Mouse (Mus musculus): ENCODE data around the gene Acads.
A peak's percentile ranks its signal among the peaks of the same experiment; 100 is the strongest.
"Not testable (repeated sequence)": the region's sequence is repeated elsewhere in the genome, so short reads cannot be mapped to it uniquely, and the experiment has no call there.

Gene Acads

DNA sequence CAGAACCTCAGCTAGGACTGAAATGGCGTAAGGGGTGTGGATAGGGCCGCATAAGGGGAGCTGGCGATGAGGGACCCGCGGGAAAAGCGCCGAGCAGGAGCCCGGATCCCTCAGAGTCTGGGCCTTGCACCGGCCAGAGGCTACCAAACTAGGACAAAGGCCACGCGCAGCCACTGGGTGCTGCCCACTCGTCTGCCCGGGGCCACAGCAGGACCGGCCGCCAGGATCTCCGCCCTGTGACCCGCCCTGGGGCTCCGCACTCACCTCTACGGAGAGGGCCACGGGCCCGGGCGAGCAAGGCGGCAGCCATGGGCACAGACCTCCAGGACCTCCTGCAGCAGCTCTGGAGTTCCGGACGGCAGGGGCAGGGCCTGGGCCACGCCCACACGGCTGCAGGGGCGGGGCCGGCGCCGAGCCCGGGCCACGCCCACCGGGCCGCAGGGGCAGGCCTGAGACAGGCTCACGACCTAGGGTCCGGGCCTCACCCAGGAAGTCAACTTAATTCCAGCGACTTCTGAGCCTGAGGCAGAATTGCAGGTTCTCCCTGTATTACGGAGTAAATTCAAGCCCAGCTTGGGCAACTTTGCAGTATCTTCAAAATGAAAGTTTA, at the start of gene Acads:
Gene Acads, minus strand, starts transcription at position 386 of the 610 bp plus-strand sequence.
- DNase-seq: peak; percentile 89

DNA sequence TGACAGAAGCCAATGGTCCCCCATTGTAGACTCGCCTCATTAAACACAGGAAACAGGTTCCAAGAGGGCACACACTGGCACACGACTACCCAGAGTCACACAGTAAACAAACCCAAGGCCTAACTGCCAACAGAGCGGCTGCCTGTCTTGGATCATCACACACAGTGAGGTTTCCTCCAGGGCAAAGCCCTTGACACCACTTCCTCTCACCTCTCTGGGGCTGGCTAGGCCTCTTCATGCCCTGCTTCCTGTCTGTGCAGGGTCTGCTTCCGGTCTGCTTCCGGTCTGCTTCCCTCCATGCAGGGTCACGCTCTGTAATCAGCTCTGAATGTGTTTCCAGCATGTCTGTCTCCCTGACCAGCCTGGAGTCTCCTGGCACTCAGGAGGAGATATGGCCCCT, 48.2 kb upstream of the Acads start:
- DNase-seq: peak; percentile 60

DNA sequence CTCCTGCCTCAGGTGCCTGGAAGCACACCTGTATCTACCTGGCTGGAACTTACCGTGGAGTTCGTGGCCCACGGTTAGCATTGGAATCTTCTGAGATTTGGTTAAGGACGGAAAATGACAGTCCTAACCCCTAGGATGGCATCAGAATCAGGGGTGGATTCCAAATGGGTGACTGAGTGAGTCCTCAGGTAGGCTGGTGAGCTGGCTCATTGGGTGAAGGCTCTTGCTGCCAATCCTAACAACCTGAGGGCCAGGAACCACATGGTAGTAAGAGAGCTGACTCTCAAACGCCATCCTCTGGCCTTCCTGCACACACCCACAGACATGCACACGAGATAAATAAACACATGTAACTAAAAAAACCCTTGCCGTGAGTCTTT, 47.7 kb upstream of the Acads start:
- no peak for DNase-seq

- peak; percentile 50 for DNase-seq
These were observed 47.0 kb upstream of the Acads start for GRCm38 (mm10) chr5:115165895-115166814.

DNA sequence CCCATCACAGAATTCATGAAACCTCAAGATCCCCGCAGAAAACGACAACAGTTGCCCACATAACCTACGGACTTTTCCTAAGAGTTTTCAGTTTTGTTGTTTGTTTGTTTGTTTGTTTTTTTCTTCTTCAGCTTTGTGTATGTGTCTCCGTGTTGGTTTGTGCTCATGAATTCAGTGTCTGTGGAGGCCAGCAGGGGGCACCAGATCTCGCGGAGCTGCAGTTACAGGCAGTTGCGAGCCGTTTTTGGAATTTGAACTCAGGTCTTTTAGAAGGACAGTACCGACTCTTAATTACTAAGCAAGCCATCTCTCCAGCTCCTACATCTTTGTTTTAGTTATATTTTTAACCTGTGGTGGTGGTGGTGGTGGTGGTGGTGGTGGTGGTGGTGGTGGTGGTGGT, 46.2 kb upstream of the Acads start:
- no peak for DNase-seq

- not testable (repeated sequence) for DNase-seq
These were observed 45.3 kb upstream of the Acads start for GRCm38 (mm10) chr5:115164446-115164845.

DNA sequence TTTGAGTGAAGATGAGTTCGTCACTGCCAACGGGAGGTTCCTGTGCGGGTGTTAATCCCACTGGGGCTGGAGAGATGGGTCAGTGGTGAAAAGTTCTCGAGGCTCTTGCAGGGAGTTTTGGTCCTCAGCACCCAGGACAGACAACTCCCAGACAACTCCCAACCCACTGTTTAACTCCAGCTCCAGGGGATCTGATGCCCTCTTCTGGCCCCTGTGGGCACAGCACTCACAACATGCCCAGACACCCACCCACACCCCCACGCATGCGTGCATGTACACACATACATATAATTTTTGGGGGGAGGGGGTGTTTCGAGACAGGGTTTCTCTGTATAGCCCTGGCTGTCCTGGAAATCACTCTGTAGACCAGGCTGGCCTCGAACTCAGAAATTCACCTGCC, 44.4 kb upstream of the Acads start:
- DNase-seq: peak; percentile 84

- not testable (repeated sequence) for DNase-seq
These were observed 42.8 kb upstream of the Acads start for GRCm38 (mm10) chr5:115161940-115162279.

GRCm38 (mm10) chr5:115161064-115161939, 42.2 kb upstream of the Acads start:
- DNase-seq: no peak

- DNase-seq: no peak
These were observed 41.5 kb upstream of the Acads start for GRCm38 (mm10) chr5:115160655-115161054.

- no peak for DNase-seq
These were observed 40.0 kb upstream of the Acads start for GRCm38 (mm10) chr5:115159165-115159564.

DNA sequence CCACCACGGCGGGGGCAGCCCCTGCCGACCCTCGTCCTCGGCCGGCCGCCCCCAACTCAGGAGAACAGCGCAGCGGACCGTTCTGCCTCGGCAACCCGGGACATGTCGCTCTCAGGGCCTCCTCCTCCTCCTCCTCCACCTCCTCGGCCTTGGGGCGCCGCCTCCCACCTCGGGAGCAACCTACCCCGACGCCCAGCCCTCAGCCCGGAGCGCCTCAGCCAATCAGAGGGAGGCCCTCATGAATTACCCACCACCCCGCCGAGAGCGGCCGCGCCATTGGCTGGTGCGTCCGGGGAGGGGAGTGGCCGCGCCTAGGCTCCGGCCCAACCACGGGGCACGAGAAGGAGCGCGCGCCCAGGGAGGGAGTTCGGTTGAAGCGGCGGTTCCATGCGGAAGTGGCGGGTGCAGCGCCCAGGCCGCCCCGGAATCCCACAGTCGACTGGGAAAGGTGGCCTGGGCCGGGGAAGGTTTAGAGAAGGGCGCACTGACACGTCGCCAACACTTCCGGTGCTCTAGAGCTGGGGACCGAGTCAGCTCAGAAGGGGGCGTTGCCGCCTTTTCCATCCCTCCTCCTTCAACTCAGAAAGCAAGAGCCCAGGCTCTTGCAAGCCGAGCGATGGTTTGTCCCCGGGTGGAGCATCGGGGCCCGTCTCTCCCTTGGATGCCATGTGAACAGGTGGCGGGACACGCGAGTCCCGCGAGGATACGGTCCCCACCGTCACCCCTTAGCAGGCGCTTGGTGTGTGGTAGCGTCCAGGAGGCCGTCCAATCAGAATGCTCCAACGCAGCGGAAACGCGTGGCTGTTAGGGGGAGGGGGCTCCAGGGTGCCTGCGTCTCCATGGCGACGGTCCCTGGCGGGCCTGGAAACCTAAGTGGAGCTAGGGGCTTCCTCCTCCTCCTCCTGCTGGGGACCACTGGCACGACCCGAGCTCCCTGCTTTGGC, 39.2 kb upstream of the Acads start, which contains the start of gene Mlec:
Gene Mlec, minus strand, starts transcription at position 140 of the 944 bp plus-strand sequence.
- peak; percentile 99 for DNase-seq

GRCm38 (mm10) chr5:115156933-115157589, 37.9 kb upstream of the Acads start:
- peak; percentile 45 for DNase-seq

DNA sequence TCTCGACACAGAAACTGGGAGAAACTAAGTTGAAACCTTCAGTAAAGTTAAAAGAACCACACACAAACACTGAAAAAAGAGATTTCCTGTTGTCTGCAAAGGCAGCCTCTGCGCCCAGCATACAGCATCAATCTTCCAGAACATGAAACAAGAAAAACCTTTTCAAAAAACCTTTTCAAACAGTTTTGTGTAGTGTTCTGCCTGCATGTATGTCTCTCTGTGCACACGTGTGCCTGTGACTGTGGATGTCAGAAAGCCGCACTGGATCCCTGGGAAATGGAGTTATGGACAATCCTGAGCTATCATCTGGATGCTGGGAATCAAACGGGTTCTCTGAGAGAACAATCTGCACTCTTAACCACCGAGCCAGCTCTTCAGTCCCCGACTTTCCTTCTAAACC, 37.3 kb upstream of the Acads start:
- DNase-seq: no peak

GRCm38 (mm10) chr5:115155831-115156230, 36.7 kb upstream of the Acads start:
- DNase-seq: no peak

DNA sequence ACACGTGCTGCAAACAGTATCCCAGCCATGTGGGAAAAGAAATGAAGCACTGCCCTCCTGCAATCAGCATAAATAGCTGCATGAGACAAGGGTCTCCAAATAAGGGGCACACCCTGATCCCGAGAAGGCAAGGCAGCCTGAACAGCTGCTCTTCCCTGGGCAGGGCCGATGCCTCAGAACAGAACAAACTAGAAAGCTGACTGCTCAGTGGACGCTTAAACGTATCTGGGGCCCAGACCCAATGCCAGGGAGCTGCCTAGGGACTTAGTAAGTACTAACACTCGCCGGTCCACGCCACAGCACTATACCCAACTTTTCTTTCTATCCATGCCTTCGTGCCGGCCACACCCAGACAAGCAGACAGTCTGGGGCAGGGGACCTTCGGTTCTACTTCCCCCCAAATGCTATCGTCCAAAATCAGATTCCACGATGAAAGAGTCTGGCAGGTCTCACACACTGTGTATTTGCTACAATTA, 36.0 kb upstream of the Acads start:
- no peak for DNase-seq

DNA sequence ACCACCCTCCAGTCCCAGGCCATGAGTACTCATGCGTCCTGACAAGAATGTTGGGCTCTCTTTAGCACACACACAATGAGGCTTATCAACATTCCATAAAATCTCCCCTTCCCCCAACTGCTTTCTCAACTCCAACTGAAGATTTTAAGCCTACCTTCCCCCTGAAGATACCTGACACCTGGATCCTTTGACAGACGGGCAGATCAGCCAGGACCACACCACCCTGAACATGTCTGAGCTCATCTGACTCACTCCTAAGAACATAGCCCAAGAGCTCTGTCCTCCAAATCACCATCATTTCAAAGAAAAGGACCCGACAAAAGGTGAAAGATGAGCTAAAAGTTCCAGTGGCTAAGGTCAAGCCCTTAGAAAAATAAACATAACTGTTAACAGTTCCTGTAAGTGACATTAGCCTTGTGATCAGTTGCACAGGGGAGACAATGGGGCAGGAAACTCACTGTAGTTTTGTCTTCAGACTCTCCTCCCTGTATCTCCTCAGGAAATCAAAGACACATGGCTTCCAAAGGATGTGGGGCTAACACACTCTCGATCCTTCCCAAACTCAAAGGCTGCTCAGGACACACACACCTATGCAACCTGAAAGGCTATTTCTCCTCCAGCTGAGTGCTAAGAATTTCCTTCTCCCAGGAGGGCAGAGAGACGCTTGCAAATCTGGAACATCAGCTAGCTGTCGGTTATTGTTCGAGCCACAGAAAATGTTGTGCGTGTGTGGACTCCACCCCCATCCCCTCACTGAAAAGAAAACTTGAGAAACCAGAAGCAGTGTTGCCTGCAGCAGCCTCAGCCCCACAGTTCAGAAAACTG, 33.2 kb upstream of the Acads start:
- DNase-seq: peak; percentile 41

DNA sequence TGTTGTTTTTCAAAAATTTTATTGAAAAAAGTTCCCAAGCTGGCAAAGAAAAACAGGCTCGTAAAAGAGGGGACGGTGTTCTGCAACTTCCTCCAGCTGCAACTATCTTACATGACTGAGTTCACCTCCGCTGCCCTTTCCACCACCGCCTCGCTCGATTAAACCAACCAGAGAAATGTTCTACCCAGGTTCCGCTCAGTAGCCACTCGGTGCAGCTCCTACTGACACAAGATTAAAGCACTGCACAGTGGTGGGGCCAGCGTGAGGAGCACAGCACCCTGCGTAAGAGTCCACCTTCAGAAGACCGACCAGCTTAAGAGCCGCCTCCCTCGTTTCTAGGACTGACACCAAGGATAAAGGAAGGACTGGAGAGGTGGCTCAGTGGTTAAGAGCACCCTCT, 32.3 kb upstream of the Acads start:
- DNase-seq: no peak

GRCm38 (mm10) chr5:115150991-115151390, 31.8 kb upstream of the Acads start:
- no peak for DNase-seq

DNA sequence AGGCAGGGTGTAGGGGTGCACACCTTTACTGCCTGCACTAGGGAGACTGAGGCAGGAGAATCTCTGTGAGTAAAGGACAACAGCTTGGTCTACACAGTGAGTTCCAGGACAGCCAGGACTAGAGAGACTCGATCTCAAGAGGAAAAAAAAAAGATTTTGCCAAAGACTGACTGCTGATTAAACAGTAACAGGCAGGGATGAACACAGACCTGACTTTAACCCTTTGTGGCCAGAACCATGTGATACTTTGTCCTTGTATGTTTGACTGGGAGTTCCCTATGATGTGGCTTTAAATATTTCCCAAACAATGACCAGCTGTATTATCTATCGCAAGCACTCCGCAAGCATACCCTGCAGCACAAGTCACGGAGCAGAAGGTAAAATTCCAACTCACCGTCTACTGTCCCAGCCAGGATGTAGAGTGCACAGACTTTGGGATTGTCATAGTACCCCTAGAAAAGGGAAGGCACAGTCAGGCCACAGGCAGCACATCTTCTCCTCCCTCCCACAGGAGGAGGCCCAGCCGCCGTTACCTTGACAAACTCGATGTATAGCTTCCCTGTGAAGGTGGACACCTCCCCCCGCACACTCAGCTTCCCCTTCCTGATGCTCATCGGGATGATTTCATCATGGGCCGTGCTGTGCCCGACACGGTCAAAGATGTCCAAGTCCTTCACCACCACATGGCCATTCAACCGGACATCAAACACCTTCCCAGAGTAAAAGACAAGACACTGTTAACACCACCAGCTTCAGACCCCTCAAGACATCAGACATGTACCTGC, 30.7 kb upstream of the Acads start:
- DNase-seq: no peak

Measured in lung, postnatal 10 days (tissue).